Mouse (Mus musculus) embryo, embryonic 11 days (tissue): ENCODE data around the gene Kazn.

Experiments used
- DNase-seq: peaks from one replicate; pipeline ENCODE4 v3.0.0-alpha.2; 2015

Gene Kazn

DNA sequence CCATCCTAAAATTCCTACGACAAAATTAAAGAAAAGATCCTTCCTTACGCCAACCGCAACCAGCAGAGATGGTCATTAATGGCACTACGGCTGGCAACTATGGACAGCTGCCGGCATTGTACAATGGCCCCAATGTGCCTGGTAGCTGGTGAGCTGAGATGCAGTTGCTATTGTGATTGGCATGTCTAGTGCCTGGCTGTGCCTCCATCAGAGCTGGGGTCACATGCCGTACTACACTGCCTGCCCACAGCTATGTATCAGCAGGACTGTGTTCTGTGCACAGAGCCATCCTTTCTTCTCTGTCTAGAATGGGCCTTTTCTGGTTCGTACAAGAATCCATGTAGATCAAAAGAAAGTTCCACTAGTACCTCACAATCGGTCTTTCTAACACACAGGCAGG lies 49.2 kb downstream of the Kazn start:
- DNase-seq: no peak

DNA sequence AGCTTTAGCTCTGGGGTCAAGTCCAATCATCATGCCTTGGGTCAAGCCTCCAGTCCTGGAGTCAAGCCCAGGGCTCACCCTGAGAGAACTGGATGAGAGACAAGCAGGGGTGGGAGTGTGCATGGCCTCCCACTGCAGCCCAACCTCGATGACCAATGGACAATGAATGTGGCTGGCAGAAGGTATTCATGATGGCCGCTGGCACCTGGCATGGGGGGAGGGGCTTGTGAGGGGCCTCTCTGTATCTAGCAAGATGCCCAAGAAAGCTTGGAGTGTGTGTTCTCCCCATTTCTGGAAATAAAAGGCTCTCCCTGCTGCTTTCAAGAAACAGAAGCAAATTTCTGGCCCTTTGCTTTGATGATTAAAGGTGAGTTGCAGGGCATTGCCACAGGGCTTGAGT lies 50.7 kb downstream of the Kazn start:
- no peak for DNase-seq

DNA sequence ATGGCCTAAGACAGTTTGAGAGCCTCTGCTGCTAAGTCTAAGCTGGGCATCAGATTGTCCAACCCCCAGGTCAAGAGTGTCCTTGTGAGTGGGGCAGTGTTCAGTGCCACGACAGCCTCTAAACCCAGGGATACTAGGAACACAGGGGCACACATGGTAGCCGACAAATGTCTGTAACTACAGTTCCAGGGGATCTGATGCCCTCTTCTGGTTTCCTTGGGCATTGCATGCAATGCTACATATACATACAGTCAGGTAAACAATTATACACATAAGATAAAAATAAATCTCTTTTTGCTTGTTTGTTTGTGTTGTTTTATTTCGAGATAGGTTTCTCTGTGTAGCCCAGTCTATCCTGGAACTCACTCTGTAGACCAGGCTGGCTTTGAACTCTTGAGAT lies 53.0 kb downstream of the Kazn start:
- DNase-seq: no peak

DNA sequence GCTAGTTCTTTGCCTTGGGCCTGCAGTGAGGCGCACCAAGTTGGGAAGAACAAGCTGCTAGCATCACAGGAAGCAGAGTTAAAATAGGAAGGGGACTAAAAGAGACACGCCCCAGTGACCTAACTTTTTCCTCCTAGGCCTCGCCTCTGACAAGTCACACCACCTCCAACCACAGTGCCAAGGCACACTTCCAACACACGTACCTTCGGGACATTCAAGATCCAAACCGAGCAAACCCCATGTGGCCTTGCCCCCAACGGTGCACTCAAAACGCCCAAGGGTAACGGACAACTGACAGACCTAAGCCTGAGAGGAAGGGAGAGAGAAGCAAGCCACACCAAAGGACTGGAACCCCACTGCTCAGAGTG lies 53.7 kb downstream of the Kazn start:
- no peak for DNase-seq

DNA sequence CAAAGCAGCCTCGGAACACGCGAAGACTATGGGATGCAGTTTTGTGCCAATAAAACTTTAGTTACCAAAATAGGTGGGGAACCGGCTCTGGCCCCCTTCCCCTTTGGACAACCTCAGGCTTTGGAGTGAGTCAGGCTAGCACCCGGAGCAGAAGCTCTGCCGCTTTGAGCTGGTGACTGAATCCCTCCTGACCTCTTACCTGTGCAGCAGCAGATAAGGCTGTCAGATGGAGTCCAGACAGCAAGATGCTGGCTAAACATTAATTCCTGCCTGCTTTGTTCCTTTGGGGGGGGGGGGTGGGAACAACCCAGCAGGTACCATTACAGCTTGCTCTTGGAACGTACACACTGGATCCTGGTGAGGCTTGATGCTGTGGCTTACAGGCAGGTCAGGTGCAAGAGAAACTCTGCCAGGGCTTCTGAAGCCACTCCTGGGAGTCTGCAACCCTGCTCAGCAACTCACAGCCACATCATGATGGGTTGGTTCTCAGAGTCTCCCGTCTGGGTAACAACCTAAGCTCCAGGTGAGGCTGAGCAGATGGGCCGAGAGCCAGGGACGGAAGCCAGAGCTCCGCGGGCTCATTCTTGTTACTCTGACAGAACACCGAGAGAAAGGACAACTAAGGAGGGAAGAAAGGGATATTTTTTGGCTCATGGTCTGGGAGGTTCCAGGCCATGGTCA lies 54.2 kb downstream of the Kazn start:
- DNase-seq: no peak

DNA sequence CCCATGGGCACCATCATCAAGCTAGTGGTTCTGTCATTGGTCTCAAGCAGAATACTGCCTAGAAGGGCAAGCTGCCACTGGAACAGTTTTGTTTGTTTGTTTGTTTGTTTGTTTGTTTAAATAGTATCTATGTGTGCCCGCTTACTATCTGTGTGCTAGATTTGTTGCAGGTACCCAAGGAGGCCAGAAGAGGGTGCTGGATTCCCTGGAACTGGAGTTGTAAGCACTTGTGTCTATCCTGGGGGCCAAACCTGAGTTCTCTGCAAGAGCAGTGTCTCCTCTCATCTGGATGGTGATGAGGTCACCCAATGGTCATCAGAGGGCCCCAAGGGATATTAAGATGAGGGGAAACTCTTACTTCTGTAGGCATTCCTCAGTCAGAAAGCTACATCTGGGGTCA lies 55.6 kb downstream of the Kazn start:
- DNase-seq: no peak

DNA sequence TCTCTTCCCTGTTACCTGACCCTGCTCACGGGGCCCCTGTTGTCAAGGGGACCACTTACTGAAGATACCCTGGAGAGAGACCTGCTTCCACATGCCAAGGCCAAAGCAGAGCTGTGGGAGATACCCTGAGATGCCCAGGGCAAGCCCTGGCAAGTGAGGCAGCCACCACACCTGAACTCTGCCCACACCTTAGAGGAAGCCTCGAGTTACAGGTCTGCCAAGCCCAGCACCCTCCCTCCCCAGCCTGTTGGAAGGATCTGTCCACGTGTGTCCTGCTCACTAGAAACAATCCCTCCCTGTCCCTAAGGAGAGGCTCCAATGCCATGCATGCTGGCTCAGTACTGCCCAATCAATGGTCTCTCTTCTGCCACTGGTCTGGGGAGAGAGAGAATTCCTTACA lies 56.2 kb downstream of the Kazn start:
- DNase-seq: no peak

DNA sequence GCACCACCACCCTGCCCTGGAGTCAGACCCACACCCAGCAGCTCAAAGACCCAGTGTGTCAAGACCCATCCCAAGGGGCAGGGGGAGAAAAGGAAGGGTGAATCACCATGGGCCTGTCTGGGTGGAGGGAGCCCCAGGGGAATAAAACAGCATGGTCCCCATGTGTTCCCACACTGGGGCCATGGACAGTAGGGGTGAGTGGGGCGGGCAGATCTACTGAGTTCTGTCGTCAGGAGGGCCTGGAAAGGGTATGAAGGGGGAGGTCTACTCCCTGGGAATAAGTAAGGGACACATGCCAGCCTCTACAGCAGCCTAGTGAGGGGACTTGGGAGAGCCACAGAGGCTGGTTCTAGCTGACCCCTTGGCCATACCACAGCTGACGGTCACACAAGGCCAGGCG lies 57.6 kb downstream of the Kazn start:
- DNase-seq: no peak

DNA sequence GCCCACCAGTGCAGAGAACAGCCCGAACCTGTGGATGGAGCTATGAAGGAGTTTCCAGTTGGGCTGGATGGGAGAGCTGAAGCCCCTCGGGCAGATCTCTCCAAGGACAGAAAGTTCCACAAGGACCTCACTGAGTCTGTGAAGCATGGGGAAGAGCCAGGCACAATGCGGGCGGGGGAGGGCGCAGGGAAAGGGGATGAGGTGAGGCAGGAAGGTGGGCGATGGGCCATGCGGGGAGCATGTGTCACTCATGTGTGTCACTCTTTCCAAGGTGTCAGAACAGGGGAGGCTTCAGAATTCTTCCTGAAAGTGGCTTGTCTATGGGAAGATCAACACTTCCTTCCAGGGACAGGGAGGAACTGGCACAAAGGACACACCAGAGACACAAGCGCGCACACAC lies 58.3 kb downstream of the Kazn start:
- DNase-seq: no peak

DNA sequence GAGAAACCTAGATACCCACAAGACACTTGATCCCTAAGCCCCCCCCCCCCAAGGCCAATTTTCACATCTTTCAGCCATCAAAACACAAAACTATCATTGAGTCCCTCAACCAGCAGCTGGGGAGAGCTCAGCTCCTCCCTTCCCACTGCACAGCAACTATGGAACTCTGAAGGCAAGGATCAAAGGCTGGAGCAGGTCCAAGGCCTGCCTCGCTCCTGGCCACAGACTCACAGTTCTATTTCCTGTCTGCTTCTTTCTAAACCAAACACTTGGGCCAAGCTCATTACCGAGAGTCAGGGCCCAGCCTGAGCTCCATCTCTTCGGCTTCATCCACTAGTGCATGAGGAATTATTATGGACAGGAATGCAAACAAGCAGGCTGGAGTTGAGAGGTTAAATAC lies 58.9 kb downstream of the Kazn start:
- peak; percentile 37 for DNase-seq

DNA sequence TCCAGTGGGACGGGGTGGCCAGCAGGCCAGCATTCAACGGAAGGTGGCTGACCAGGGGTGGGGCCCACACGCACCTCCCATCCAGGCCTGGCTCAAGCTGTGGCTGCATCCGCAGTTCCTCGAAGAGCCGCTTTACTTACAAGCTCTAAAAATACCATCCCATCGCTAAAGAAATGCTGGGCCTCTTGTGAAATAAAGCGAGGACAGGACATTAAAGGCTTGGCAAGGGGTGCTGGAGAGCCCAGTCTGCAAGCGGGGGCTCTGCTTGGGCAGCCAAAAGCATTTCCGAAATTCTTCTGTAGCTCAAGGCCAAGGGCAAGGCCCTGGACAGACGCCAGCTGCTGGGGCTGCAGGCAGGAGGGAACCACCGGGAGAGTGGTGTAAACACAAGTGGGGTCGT lies 59.7 kb downstream of the Kazn start:
- DNase-seq: no peak

DNA sequence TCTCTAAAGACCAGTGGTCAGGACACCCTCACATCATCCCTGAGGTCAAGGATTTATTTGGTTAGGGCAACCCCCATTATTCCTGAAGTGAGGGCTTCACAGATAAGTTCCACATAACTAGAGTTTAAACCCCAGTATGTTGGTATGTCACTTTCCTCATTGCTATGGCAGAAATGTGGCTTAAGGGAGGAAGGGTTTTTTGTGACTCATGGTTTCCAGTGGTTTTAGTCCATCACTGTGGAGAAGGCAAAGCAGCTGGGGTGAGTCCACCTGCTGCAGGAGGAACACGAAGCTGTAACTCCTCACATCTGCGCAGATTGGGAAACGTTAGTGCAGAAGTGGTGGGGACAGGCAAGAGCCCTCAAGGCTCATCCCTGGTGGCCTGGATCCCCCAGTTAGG lies 62.5 kb downstream of the Kazn start:
- DNase-seq: no peak

DNA sequence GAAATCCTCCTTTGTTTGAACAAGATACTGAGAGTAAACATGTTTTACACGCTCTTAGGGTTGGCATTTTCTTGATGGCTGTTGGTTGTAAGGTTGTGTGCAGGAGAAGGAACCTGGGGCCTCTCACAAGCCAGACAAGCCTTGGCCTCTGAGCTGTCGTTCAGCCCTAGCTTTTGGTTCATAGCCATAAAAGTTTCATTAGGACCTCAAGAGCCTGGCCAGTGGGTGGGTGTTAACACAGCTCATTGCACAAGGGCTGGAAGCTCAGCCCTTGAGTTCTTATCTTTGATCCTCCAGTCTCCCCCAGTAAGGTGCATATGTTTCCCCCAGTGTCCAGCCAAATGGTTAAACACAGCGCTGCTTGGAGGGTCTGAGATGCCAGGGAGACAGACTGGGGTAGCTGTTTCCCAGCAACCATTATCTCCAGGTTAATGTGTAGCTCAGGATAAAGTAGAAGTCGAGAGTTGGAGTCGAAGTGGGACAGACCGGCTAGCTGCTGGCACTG lies 65.2 kb downstream of the Kazn start:
- no peak for DNase-seq

DNA sequence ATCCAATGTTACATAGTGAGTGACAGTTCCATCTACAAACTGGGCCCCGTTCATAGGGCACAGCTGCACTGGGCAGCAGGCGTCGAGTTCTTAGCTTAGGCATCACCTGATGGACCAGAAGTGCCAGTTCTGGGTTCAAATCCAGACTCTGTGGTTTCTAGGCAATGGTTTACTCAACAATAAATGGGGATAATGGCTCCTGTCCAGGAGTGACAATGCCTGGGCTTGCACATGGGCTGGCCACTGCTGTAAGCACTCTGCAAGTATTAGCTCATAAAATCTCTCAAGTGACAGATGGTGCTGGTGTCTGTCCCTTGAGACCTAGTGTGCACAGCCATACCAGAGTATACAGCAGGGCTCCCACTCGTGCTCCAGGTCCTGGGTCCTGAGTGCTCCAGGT lies 66.3 kb downstream of the Kazn start:
- no peak for DNase-seq

DNA sequence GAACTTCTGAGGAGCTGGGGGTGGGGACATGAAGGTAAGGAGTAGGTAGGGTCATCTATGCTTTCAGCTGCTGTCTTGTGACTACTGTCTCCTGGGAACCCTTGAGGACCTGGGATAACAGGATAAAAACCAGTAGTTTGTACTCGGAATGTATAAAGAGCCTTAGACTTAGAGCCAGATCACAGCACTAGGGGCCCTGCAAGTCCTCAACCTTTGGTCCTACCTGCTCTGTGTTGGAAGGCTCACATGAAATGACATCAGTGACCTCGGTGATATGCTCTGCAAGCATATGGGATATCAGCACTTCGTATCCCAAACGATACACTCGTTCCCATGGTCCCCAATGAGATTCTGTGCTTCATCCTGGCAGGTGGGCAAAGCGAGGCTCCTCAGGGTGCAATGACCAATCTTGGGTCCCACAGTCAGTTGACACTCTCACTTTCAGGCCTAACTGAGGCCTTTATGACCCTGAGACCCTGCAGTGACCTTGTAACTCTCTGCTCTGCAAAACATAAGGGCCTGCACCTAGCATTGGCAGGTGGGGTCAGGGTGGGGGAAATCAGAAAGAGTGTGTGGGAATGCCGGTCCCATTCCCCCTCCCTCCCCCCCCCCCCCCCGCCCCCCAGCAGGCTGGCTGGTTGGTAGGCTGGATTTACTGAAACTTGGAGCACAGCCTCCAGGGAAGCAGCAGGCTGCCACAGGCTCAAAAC lies 67.3 kb downstream of the Kazn start:
- no peak for DNase-seq

DNA sequence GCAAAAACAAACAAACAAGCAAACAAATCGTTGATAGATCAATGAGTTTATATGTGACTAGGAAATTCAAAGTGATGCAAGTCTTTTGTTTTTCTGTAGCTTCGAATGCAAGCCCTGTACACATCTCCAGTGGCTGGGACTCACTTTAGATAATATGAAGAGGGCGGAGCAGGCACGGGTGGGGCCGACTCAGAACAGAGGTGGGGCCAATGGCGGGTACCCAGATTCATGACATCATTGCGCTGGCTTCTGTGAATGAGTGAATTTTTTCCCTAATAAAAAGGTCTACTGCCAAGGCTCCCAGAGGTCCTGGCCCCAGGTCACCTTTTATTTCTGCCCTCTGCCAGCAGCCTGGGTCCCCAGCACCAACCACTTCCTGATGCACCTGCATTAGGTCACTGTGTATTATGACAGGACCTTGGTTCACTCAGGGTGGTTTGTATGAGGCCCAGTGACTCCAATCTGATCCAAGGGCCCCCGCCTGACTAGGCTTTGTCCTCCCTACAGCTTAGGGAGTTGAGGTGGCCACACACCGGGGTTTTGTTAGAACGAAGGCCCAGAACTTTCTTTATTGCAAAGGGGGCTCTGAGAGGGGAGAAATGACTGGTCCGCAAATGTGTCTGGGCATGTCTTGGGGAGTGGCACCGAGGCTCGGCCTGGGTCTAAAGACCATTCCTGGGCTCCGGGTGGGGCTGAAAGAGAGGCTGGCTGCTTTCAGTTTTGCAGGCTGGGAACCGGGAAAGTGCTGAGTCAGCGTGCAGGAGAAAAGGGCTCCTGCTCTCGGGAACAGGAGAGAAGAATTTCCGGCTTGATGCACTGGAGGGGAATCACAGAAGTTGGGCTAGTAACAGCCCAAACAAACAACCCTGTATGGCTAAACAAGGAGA lies 68.1 kb downstream of the Kazn start:
- DNase-seq: peak; percentile 47

DNA sequence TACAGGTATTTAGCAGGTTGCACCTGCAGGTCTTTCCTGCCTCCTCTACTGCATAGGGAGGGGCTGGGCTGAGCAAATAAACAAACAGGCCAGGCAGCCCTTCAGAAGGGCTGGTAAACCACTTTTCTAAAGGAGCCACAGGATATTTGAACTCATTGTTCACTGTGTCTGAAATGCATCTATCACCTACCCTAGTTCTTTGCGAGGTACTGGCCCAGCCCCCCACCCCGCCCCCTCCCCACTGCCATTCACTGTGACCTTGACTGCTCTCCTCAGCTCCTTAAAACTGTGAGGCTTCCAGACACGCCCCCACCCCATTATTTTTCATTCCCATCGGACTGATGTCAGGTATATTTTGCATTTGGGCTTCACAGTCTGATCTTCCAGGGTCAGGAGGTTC lies 69.6 kb downstream of the Kazn start:
- no peak for DNase-seq

DNA sequence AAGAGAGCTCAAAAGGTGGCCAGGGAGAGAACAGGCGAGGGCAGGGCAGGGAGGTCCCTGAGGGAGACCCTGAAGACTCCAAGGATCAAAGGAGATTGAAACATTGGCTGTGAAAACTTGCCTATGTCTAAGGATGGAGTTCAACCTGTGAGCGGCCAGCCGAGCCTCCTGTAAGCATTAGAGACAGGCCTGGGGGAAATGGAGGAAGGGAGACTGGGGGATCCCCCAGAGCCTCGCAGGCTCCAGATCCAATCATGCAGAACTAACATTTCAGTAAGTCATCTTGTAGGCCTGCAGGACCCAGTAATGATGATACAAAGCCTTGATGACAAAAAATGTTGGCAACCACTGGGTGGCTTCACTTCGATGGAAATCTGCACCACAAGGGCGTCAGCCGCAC lies 70.8 kb downstream of the Kazn start:
- DNase-seq: no peak

DNA sequence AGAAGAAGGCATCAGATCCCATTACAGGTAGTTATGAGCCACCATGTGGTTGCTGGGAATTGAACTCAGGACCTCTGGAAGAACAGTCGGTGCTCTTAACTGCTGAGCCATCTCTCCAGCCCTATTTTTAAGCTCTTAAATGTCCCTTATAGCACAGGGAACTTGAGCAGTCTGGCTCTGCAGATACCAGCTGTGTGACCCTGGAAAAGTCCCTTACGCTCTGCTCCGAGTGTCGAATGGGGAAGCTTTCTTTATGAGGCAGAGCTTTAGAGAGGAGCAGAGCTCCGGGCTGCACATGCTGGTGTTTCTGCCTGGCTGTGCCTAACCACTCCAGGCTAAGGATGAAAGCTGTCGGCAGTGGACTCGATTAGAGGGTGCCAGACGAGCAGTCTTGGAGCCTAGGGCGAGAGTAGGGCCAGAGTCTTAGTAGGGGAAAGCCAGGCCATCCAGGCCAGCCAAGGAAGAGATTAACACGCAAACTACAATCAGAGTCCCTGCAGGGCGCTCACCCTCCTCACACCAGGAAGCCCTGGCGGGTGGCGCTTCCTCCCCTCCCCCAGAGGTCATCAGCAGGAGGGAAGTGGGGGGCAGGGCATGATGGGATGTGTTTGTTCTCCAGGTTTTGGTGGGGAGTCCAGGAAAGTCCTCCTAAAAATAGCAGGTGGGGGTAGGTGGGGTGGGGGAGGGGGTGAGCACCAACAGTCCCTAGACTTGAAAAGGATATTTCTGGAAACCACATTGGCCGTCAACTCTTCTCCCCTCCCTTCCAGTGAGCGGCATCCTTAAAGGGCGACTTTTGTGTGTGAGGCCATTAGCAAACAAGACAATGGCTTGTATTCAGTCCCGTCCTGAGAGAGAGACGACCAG lies 73.1 kb downstream of the Kazn start:
- peak; percentile 60 for DNase-seq

DNA sequence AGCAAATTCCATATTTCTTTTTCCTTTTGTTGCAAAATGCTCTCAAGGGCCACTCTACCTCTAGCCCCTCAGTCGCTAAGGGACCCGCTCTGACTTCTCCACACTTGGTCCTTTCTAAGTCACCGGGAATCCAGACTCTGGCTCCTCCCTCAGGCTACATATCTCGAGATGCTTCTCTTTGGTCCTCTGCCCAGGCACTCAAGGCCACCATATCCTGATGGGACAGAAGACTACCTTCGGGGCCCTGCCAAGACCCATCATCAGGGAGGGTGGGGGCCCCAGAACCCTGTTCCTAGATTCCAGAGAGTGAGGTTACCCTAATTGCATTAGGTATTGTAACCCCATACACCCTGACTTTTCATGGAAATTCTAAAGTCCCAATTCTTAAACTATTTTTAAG lies 73.8 kb downstream of the Kazn start:
- no peak for DNase-seq

DNA sequence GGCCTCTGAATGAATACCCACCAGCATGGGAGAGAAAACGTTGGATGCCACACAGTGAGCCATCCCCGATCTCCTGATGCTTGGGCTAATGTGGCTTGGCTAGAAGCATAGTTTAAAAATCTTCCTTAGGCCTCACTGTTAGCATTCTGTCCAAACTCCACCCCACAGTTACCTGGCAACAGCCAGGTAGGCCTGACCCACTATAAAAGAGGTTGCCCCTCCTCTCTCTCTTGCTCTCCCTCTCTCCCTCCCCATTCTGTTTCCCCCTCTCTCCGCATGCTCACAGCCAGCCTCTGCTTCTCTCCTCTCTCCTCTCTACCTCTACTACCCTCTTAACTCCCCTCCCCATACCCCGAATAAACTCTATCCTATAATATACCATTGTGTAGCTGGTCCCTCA lies 74.8 kb downstream of the Kazn start:
- DNase-seq: no peak

DNA sequence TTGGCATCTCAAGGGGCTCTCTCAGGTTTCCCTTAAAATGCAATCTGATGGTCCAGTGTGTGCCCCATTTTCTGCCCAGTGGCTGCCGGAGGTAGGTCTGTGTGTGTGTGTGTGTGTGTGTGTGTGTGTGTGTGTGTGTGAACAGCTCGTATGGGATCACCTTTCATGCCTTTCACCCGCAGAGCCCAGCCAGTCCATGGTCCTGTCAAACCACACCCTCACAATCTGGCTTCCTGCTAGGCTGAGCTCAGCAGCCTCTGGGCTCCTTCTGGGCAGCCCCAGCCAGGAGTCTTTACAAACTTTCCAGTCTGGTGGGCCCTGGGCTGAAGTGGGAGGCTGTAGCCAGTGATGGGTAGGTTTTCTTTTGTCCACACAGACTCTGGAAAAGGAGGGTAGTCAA lies 75.3 kb downstream of the Kazn start:
- no peak for DNase-seq

DNA sequence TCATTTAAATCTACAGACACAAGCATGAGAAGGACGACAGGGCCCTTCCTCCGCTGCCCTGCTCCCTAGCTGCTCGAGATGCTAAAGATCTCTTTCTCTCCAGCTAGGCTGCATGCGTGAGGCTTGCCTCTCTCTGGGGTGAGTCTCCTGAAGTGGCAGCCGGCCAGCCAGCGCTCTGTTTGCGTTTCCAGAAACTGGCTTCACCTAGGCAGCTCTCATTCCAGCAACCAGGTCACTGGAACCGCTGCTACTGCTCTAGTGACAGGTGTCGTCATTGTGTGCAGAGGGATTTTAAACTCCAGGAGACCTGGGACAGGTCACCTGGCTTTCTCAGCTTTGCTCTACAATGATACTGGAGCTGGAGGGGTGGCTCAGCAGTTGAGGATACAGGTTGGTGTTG lies 76.5 kb downstream of the Kazn start:
- no peak for DNase-seq
